Mouse (Mus musculus) heart, embryonic 10.5 days (tissue): Measurements from ENCODE around the gene Pld4. TPM values are rescaled to one million over a fixed set of nuclear protein-coding genes. Genes with fewer than 3 reads are reported as not detected.

Experiments
- DNase-seq: peaks from one replicate; pipeline ENCODE4 v3.0.0-alpha.2; 2017; ENCODE audit warnings: low spot score
- H3K27ac ChIP-seq: fragments of 300-500 bp; sonication (generic); 2 replicates; pipeline ENCODE4 v1.5.1; 2016; ENCODE audit warnings: mild to moderate bottlenecking
- H3K27me3 ChIP-seq: fragments of 300-500 bp; sonication (generic); 2 replicates; pipeline ENCODE4 v1.6.1; 2016; ENCODE audit warnings: mild to moderate bottlenecking; ENCODE audit not compliant: poor library complexity, insufficient read depth, severe bottlenecking
- H3K36me3 ChIP-seq: fragments of 300-500 bp; sonication (generic); 2 replicates; pipeline ENCODE4 v1.6.1; 2016; ENCODE audit warnings: mild to moderate bottlenecking, moderate library complexity
- H3K4me1 ChIP-seq: fragments of 300-500 bp; sonication (generic); 2 replicates; pipeline ENCODE4 v1.6.1; 2016; ENCODE audit warnings: mild to moderate bottlenecking
- H3K4me3 ChIP-seq: fragments of 300-500 bp; sonication (generic); 2 replicates; pipeline ENCODE4 v1.5.1; 2016; ENCODE audit warnings: mild to moderate bottlenecking, moderate library complexity
- H3K9me3 ChIP-seq: fragments of 300-500 bp; sonication (generic); 2 replicates; pipeline ENCODE4 v1.6.1; 2016; ENCODE audit warnings: mild to moderate bottlenecking, moderate library complexity
- WGBS: fragments of 180-500 bp; shearing (Covaris S2); methylation state at CpG from one replicate; pipeline ENCODE4 v1.1.7; 2016; 5-methylcytosine and 5-hydroxymethylcytosine counted together
- polyA plus RNA-seq: library from polyadenylated mRNA; unstranded; fragments of >200 nt; fragmentation: Nextera tagmentation; extraction: Ambion mirVana; gene quantifications from 2 replicates; pipeline ENCODE4 v1.2.1, GENCODE M21; 2016

The Pld4 gene
- polyA plus RNA-seq, 1 experiment from 2014 or later: 2.9 TPM

DNA sequence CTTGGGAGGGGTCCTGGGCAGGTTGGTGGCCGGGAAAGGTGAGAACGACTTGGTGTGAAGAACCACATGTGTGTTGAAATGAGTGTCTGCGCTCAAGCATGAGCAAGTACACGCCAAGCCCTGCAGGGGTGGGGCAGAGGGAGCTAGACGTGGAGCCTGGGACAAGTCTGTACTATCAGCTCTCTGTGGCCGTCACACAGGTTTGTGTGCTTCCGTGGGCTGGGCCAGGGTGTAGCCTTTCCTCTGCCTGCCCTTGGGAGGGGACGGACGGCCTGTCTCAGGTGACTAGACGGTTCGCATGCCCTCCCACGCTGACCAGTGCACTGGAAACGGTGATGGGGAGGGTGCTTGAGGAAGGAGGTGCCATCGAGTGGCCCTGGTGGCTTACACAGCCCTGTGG, 29.6 kb upstream of the Pld4 start:
- Histone ChIP-seq H3K27ac (no peak overlapping the region), H3K4me1 (peaks cover 7% of the 10 kb centered on the region; the same call in 1 of the 2 replicates), H3K36me3 (0 out of 2 replicates have a peak, but pooled peaks cover 3% of the 10 kb centered on the region), H3K27me3 (peaks cover 25% of the 10 kb centered on the region), H3K4me3 (no peak overlapping the region), H3K9me3 (no peaks in the 10 kb centered on the region)
- no peak for DNase-seq
- 82% methylated on average over 14 of the region's 14 CpGs for WGBS

- Histone ChIP-seq H3K27ac (no peak overlapping the region), H3K27me3 (peaks cover 22% of the 10 kb centered on the region; the same call in 1 of the 2 replicates), H3K4me3 (no peak overlapping the region), H3K4me1 (peaks cover 7% of the 10 kb centered on the region; the same call in 1 of the 2 replicates), H3K36me3 (peaks cover 11% of the 10 kb centered on the region), H3K9me3 (no peaks in the 10 kb centered on the region)
- DNase-seq: no peak
- WGBS: 84% methylated on average over 10 of the region's 10 CpGs
Measured at GRCm38 (mm10) chr12:112732591-112732990, 27.9 kb upstream of the Pld4 start.

GRCm38 (mm10) chr12:112734108-112734820, 26.2 kb upstream of the Pld4 start:
- WGBS: 59% methylated on average over 2 of the region's 2 CpGs

GRCm38 (mm10) chr12:112734881-112735655, 25.4 kb upstream of the Pld4 start:
- no peak for DNase-seq
- WGBS: 83% methylated on average over 19 of the region's 19 CpGs
- Histone ChIP-seq H3K9me3 (no peaks in the 10 kb centered on the region), H3K27me3 (peaks cover 28% of the 10 kb centered on the region; the same call in 1 of the 2 replicates), H3K4me1 (peaks cover 5% of the 10 kb centered on the region; the same call in 1 of the 2 replicates), H3K4me3 (no peak overlapping the region), H3K36me3 (peaks cover 24% of the 10 kb centered on the region), H3K27ac (no peak overlapping the region)

More at GRCm38 (mm10) chr12:112734108-112734820, 26.2 kb upstream of the Pld4 start:
- no peaks in the 10 kb centered on the region for H3K9me3 ChIP-seq
- no peak overlapping the region for H3K4me3 ChIP-seq
- DNase-seq: no peak
- H3K27ac ChIP-seq: no peak overlapping the region
- H3K27me3 ChIP-seq: peaks cover 26% of the 10 kb centered on the region; the same call in 1 of the 2 replicates
- peaks cover 7% of the 10 kb centered on the region; the same call in 1 of the 2 replicates for H3K4me1 ChIP-seq
- H3K36me3 ChIP-seq: peaks cover 22% of the 10 kb centered on the region

DNA sequence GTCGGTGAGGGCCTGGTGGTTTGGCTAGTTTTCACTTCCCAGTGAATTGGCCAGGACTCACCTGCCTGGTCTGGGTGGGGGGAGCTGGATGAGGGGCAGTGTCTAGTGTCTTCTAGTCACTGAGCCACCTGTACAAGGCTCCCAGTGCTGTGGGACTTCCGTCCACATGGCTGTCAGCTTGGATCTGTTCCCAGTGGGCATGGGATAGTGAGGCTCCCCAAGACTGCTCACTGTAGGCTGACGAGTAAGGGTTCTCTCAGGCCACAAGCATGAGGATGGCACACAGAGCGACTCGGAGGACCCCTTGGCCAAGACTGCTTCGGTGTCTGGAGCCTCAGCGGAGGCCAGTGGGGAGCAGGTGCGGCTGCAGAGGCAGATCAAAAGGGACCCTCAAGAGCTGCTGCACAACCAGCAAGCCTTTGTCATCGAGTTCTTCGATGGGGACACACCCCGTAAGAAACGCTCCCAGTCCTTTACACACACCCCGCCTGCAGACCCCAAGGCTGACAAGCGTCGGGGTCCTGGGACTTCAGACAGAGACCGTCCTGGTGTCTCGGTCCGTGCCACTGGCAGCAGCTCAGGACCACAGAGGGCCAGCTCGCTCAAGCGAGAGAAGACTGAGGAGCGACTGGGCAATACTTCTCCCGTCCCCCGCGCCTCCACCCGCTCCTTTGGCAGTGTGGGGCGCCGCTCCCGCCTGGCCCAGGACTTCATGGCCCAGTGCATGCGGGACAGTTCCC, 24.4 kb upstream of the Pld4 start:
- no peak for DNase-seq
- 0 out of 2 replicates have a peak, but pooled peaks cover 4% of the 10 kb centered on the region for H3K4me1 ChIP-seq
- WGBS: 89% methylated on average over 29 of the region's 29 CpGs
- peaks cover 24% of the 10 kb centered on the region for H3K36me3 ChIP-seq
- H3K27me3 ChIP-seq: peaks cover 20% of the 10 kb centered on the region; the same call in 1 of the 2 replicates
- no peak overlapping the region for H3K27ac ChIP-seq
- no peak overlapping the region for H3K4me3 ChIP-seq
- H3K9me3 ChIP-seq: no peaks in the 10 kb centered on the region

GRCm38 (mm10) chr12:112736636-112736925, 23.9 kb upstream of the Pld4 start:
- peaks cover 19% of the 10 kb centered on the region; the same call in 1 of the 2 replicates for H3K27me3 ChIP-seq
- H3K27ac ChIP-seq: no peak overlapping the region
- no peak overlapping the region for H3K4me3 ChIP-seq
- H3K9me3 ChIP-seq: no peaks in the 10 kb centered on the region
- peaks cover 5% of the 10 kb centered on the region; the same call in 1 of the 2 replicates for H3K4me1 ChIP-seq
- DNase-seq: no peak
- peaks cover 24% of the 10 kb centered on the region for H3K36me3 ChIP-seq
- 82% methylated on average over 10 of the region's 10 CpGs for WGBS

- no peak for DNase-seq
- Histone ChIP-seq H3K9me3 (no peaks in the 10 kb centered on the region), H3K27ac (no peak overlapping the region), H3K4me3 (no peak overlapping the region), H3K36me3 (peaks cover 24% of the 10 kb centered on the region), H3K4me1 (peaks cover 9% of the 10 kb centered on the region; the same call in 1 of the 2 replicates), H3K27me3 (peaks cover 19% of the 10 kb centered on the region; the same call in 1 of the 2 replicates)
- 82% methylated on average over 7 of the region's 7 CpGs for WGBS
Measured at GRCm38 (mm10) chr12:112737081-112737480, 23.4 kb upstream of the Pld4 start.

DNA sequence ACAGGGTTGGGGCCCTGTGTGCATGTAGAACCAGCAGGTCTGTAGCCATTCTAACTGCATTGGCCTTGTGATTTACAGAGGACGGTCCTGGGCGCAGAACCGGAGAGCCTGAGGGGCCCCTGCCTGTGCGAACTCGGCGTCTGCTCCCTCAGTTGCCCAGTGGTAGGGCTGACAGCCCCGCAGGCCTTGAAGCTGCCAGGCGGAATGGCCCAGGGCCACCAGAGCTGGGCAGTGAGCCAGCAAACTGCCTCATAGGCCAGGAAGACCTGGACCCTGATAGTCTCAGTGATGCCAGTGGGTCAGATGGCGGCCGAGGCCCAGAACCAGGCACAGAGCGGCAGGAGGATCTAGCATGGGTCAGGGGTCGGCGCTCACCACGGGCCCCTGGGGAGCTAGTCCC, 22.7 kb upstream of the Pld4 start:
- Histone ChIP-seq H3K4me3 (no peak overlapping the region), H3K27ac (no peak overlapping the region), H3K9me3 (no peaks in the 10 kb centered on the region), H3K27me3 (peaks cover 19% of the 10 kb centered on the region; the same call in 1 of the 2 replicates), H3K36me3 (peaks cover 21% of the 10 kb centered on the region), H3K4me1 (peaks cover 11% of the 10 kb centered on the region)
- WGBS: 87% methylated on average over 14 of the region's 14 CpGs
- no peak for DNase-seq

DNA sequence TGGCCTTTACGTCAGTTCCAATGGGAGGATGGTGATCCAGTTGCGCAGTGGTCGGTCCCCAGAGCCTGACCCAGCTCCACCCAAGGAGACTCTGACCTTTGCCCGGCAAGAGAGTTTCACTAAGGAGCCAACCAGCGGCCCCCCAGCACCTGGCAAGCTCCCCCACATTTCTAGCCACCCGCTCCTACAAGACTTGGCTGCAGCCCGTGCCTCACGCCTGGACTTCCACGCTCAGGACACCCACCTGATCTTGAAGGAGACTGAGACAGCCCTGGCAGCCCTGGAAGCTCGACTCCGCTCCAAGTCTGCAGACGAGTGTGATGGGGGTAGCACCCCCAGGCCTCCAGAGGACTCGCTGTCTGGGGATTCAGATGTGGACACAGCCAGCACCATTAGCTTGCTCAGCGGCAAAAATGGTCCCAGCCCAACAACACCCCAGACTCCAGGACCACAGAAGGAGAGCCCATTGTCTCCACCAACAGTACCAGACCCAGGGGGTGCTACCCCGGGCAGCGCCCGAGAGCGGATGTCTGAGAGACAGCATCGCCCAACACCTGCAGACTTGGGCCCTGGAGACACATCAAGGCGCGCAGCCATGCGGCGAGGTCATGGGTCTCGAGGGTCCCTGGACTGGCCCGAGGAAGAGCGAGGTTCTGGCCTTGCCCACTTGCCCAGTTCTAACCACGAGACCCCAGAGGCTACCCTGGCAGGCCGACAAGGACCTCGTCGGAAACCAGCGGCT, 22.0 kb upstream of the Pld4 start:
- H3K9me3 ChIP-seq: no peaks in the 10 kb centered on the region
- H3K4me1 ChIP-seq: peaks cover 18% of the 10 kb centered on the region
- H3K4me3 ChIP-seq: no peak overlapping the region
- WGBS: 89% methylated on average over 31 of the region's 31 CpGs
- peaks cover 21% of the 10 kb centered on the region for H3K36me3 ChIP-seq
- H3K27ac ChIP-seq: no peak overlapping the region
- H3K27me3 ChIP-seq: peaks cover 19% of the 10 kb centered on the region; the same call in 1 of the 2 replicates
- no peak for DNase-seq

- Histone ChIP-seq H3K36me3 (peaks cover 21% of the 10 kb centered on the region), H3K27me3 (peaks cover 19% of the 10 kb centered on the region; the same call in 1 of the 2 replicates), H3K4me1 (peaks cover 24% of the 10 kb centered on the region), H3K4me3 (no peak overlapping the region), H3K27ac (no peak overlapping the region), H3K9me3 (no peaks in the 10 kb centered on the region)
- DNase-seq: no peak
- WGBS: 89% methylated on average over 24 of the region's 24 CpGs
Measured at GRCm38 (mm10) chr12:112739023-112739568, 21.4 kb upstream of the Pld4 start.

GRCm38 (mm10) chr12:112742768-112743167, 17.7 kb upstream of the Pld4 start:
- peak overlapping the region; percentile 67 for H3K27ac ChIP-seq
- no peak overlapping the region for H3K4me3 ChIP-seq
- H3K9me3 ChIP-seq: no peaks in the 10 kb centered on the region
- peaks cover 46% of the 10 kb centered on the region for H3K4me1 ChIP-seq
- peaks cover 4% of the 10 kb centered on the region; the same call in 1 of the 2 replicates for H3K27me3 ChIP-seq
- 72% methylated on average over 6 of the region's 6 CpGs for WGBS
- DNase-seq: no peak
- peaks cover 16% of the 10 kb centered on the region for H3K36me3 ChIP-seq
